Mouse (Mus musculus): ENCODE data around the gene Cflar. TPM values are rescaled to one million over a fixed set of nuclear protein-coding genes. Genes with fewer than 3 reads are reported as not detected.
A peak's percentile ranks its signal among the peaks of the same experiment; 100 is the strongest.

Gene Cflar
- polyA plus RNA-seq, 1 experiment: 7.1 TPM

GRCm38 (mm10) chr1:58775361-58775760 is 64.1 kb downstream of the Cflar start:
- no peaks in the 10 kb centered on the region for H3K4me1 ChIP-seq (ENCODE audit: control insufficient read depth, insufficient read depth, low read length)
- TF ChIP-seq POLR2A (IDR thresholded peaks at IDR 0.05; ENCODE audit: control insufficient read depth, low read depth, low read length) (no peak), CTCF (IDR thresholded peaks at IDR 0.05; ENCODE audit: control insufficient read depth, insufficient read depth, insufficient replicate concordance, low read depth, low read length) (no peak)
- no peaks in the 10 kb centered on the region for H3K36me3 ChIP-seq (ENCODE audit: control insufficient read depth, insufficient read depth, low read length)
- H3K4me3 ChIP-seq (ENCODE audit: control insufficient read depth, low read depth, low read length): no peak overlapping the region
- H3K27ac ChIP-seq (ENCODE audit: control insufficient read depth, insufficient read depth, low read depth, low read length): no peak overlapping the region
- no peaks in the 10 kb centered on the region for H3K27me3 ChIP-seq (ENCODE audit: control insufficient read depth, insufficient read depth, low read length)

GRCm38 (mm10) chr1:58777583-58777982 is 66.3 kb downstream of the Cflar start:
- H3K27ac ChIP-seq (ENCODE audit: control insufficient read depth, insufficient read depth, low read depth, low read length): no peak overlapping the region
- H3K4me1 ChIP-seq (ENCODE audit: control insufficient read depth, insufficient read depth, low read length): no peaks in the 10 kb centered on the region
- TF ChIP-seq CTCF (IDR thresholded peaks at IDR 0.05; ENCODE audit: control insufficient read depth, insufficient read depth, insufficient replicate concordance, low read depth, low read length): no peak
- TF ChIP-seq POLR2A (IDR thresholded peaks at IDR 0.05; ENCODE audit: control insufficient read depth, low read depth, low read length): no peak
- H3K27me3 ChIP-seq (ENCODE audit: control insufficient read depth, insufficient read depth, low read length): no peaks in the 10 kb centered on the region
- H3K4me3 ChIP-seq (ENCODE audit: control insufficient read depth, low read depth, low read length): no peak overlapping the region
- no peaks in the 10 kb centered on the region for H3K36me3 ChIP-seq (ENCODE audit: control insufficient read depth, insufficient read depth, low read length)

GRCm38 (mm10) chr1:58778226-58778625 is 66.9 kb downstream of the Cflar start:
- no peak overlapping the region for H3K27ac ChIP-seq (ENCODE audit: control insufficient read depth, insufficient read depth, low read depth, low read length)
- H3K36me3 ChIP-seq (ENCODE audit: control insufficient read depth, insufficient read depth, low read length): no peaks in the 10 kb centered on the region
- no peaks in the 10 kb centered on the region for H3K4me1 ChIP-seq (ENCODE audit: control insufficient read depth, insufficient read depth, low read length)
- TF ChIP-seq CTCF (IDR thresholded peaks at IDR 0.05; ENCODE audit: control insufficient read depth, insufficient read depth, insufficient replicate concordance, low read depth, low read length) (no peak), POLR2A (IDR thresholded peaks at IDR 0.05; ENCODE audit: control insufficient read depth, low read depth, low read length) (no peak)
- H3K4me3 ChIP-seq (ENCODE audit: control insufficient read depth, low read depth, low read length): no peak overlapping the region
- H3K27me3 ChIP-seq (ENCODE audit: control insufficient read depth, insufficient read depth, low read length): no peaks in the 10 kb centered on the region

GRCm38 (mm10) chr1:58786276-58786675 is 75.0 kb downstream of the Cflar start:
- H3K4me1 ChIP-seq (ENCODE audit: control insufficient read depth, insufficient read depth, low read length): no peaks in the 10 kb centered on the region
- H3K4me3 ChIP-seq (ENCODE audit: control insufficient read depth, low read depth, low read length): no peak overlapping the region
- H3K27ac ChIP-seq (ENCODE audit: control insufficient read depth, insufficient read depth, low read depth, low read length): no peak overlapping the region
- no peaks in the 10 kb centered on the region for H3K36me3 ChIP-seq (ENCODE audit: control insufficient read depth, insufficient read depth, low read length)
- TF ChIP-seq POLR2A (IDR thresholded peaks at IDR 0.05; ENCODE audit: control insufficient read depth, low read depth, low read length) (no peak), CTCF (IDR thresholded peaks at IDR 0.05; ENCODE audit: control insufficient read depth, insufficient read depth, insufficient replicate concordance, low read depth, low read length) (no peak)
- H3K27me3 ChIP-seq (ENCODE audit: control insufficient read depth, insufficient read depth, low read length): no peaks in the 10 kb centered on the region

- H3K4me3 ChIP-seq (ENCODE audit: control insufficient read depth, low read depth, low read length): no peak overlapping the region
- H3K27me3 ChIP-seq (ENCODE audit: control insufficient read depth, insufficient read depth, low read length): no peaks in the 10 kb centered on the region
- H3K4me1 ChIP-seq (ENCODE audit: control insufficient read depth, insufficient read depth, low read length): no peaks in the 10 kb centered on the region
- H3K27ac ChIP-seq (ENCODE audit: control insufficient read depth, insufficient read depth, low read depth, low read length): no peak overlapping the region
- TF ChIP-seq CTCF (IDR thresholded peaks at IDR 0.05; ENCODE audit: control insufficient read depth, insufficient read depth, insufficient replicate concordance, low read depth, low read length) (no peak), POLR2A (IDR thresholded peaks at IDR 0.05; ENCODE audit: control insufficient read depth, low read depth, low read length) (no peak)
- no peaks in the 10 kb centered on the region for H3K36me3 ChIP-seq (ENCODE audit: control insufficient read depth, insufficient read depth, low read length)
Observed at GRCm38 (mm10) chr1:58788410-58788809, 77.1 kb downstream of the Cflar start.

- no peaks in the 10 kb centered on the region for H3K36me3 ChIP-seq (ENCODE audit: control insufficient read depth, insufficient read depth, low read length)
- H3K4me1 ChIP-seq (ENCODE audit: control insufficient read depth, insufficient read depth, low read length): peaks cover 6% of the 10 kb centered on the region
- no peak for TF ChIP-seq CTCF (IDR thresholded peaks at IDR 0.05; ENCODE audit: control insufficient read depth, insufficient read depth, insufficient replicate concordance, low read depth, low read length)
- no peak for TF ChIP-seq POLR2A (IDR thresholded peaks at IDR 0.05; ENCODE audit: control insufficient read depth, low read depth, low read length)
- no peak overlapping the region for H3K4me3 ChIP-seq (ENCODE audit: control insufficient read depth, low read depth, low read length)
- peak overlapping the region; percentile 25 for H3K27ac ChIP-seq (ENCODE audit: control insufficient read depth, insufficient read depth, low read depth, low read length)
- no peaks in the 10 kb centered on the region for H3K27me3 ChIP-seq (ENCODE audit: control insufficient read depth, insufficient read depth, low read length)
Observed at GRCm38 (mm10) chr1:58794705-58795104, 83.4 kb downstream of the Cflar start.

- Histone ChIP-seq H3K36me3 (ENCODE audit: control insufficient read depth, insufficient read depth, low read length) (no peaks in the 10 kb centered on the region), H3K4me3 (ENCODE audit: control insufficient read depth, low read depth, low read length) (peak within 1 kb of the TSS; percentile 89), H3K27ac (ENCODE audit: control insufficient read depth, insufficient read depth, low read depth, low read length) (peak within 1 kb of the TSS; percentile 26), H3K27me3 (ENCODE audit: control insufficient read depth, insufficient read depth, low read length) (no peaks in the 10 kb centered on the region), H3K4me1 (ENCODE audit: control insufficient read depth, insufficient read depth, low read length) (peaks cover 6% of the 10 kb centered on the region)
- TF ChIP-seq POLR2A (IDR thresholded peaks at IDR 0.05; ENCODE audit: control insufficient read depth, low read depth, low read length): no peak
Observed at GRCm38 (mm10) chr1:58795291-58796058, 84.2 kb downstream of the Cflar start, which contains the start of gene Casp8. TSS of gene Casp8 (plus strand) at chr1:58795374.
